Mouse (Mus musculus) heart, postnatal 36 days (tissue): ENCODE results near the gene Gorab. TPM values are rescaled to one million over a fixed set of nuclear protein-coding genes. Genes with fewer than 3 reads are reported as not detected.

Experiments used
- DNase-seq, 2 experiments: peaks; one replicate each; pipeline ENCODE4 v3.0.0; 2021 to 2022
- intact Hi-C: fragments of 180-260 bp; cut with DNase I; formaldehyde crosslinking; loops from one replicate; pipeline ENCODE4 v1.15.1; 2025
- total RNA-seq, 2 experiments: library from RNA; stranded (reverse); gene quantifications; 2 replicates each; pipeline ENCODE4 v1.2.3; 2021

The Gorab gene
- 1 to 10 TPM; 2.9 to 3.0 TPM for total RNA-seq

- peak; percentile 94 to 95 for DNase-seq
These were observed at the start of gene Gorab for GRCm38 (mm10) chr1:163403498-163404126. TSS of gene Gorab (minus strand) at chr1:163403669.

GRCm38 (mm10) chr1:163443832-163444231 is 40.4 kb upstream of the Gorab start:
- peak in 1 of 2 experiments; percentile 4 for DNase-seq

More at GRCm38 (mm10) chr1:163403498-163404126, at the start of gene Gorab:
- intact Hi-C loops, result loop anchor here (5.0 kb wide), 1 partner anchor 91 kb away; the partner anchor contains the start of gene Prrx1

GRCm38 (mm10) chr1:163439002-163439401 is 35.5 kb upstream of the Gorab start:
- intact Hi-C loops, result no loop called here
- no peak for DNase-seq

More at GRCm38 (mm10) chr1:163443832-163444231, 40.4 kb upstream of the Gorab start:
- intact Hi-C loops, result no loop called here

GRCm38 (mm10) chr1:163423467-163424014 is 20.1 kb upstream of the Gorab start:
- no peak for DNase-seq
- intact Hi-C loops, result no loop called here

GRCm38 (mm10) chr1:163417191-163417590 is 13.7 kb upstream of the Gorab start:
- intact Hi-C loops, result no loop called here
- DNase-seq, result no peak

GRCm38 (mm10) chr1:163414200-163414599 is 10.7 kb upstream of the Gorab start:
- intact Hi-C loops, result no loop called here
- no peak for DNase-seq

- DNase-seq, result no peak
- intact Hi-C loops, result no loop called here
These were observed 2.7 kb upstream of the Gorab start for GRCm38 (mm10) chr1:163406203-163406602.

- intact Hi-C loops, result no loop called here
- no peak for DNase-seq
These were observed 12.1 kb downstream of the Gorab start for GRCm38 (mm10) chr1:163391321-163391720.

- no peak for DNase-seq
- intact Hi-C loops, result no loop called here
These were observed 13.4 kb downstream of the Gorab start for GRCm38 (mm10) chr1:163390044-163390443.

GRCm38 (mm10) chr1:163386196-163386595 is 17.3 kb downstream of the Gorab start:
- peak; percentile 12 to 16 for DNase-seq

GRCm38 (mm10) chr1:163383442-163384027 is 19.9 kb downstream of the Gorab start:
- intact Hi-C loops, result loop anchor here (5.0 kb wide), 1 partner anchor 71 kb away; the partner anchor contains the start of gene Prrx1
- DNase-seq, result no peak

More at GRCm38 (mm10) chr1:163386196-163386595, 17.3 kb downstream of the Gorab start:
- intact Hi-C loops, result no loop called here

GRCm38 (mm10) chr1:163382048-163382719 is 21.3 kb downstream of the Gorab start:
- DNase-seq, result no peak
- intact Hi-C loops, result loop anchor here (5.0 kb wide), 1 partner anchor 70 kb away; the partner anchor contains the start of gene Prrx1

- intact Hi-C loops, result loop anchor here (5.0 kb wide), 1 partner anchor 68 kb away; the partner anchor contains the start of gene Prrx1
- no peak for DNase-seq
These were observed 22.9 kb downstream of the Gorab start for GRCm38 (mm10) chr1:163380591-163380990.

GRCm38 (mm10) chr1:163380072-163380471 is 23.4 kb downstream of the Gorab start:
- peak; percentile 19 to 33 for DNase-seq
- intact Hi-C loops, result loop anchor here (5.0 kb wide), 1 partner anchor 68 kb away; the partner anchor contains the start of gene Prrx1

GRCm38 (mm10) chr1:163377924-163378323 is 25.5 kb downstream of the Gorab start:
- intact Hi-C loops, result no loop called here

GRCm38 (mm10) chr1:163376818-163377581 is 26.5 kb downstream of the Gorab start:
- intact Hi-C loops, result no loop called here
- no peak for DNase-seq

More at GRCm38 (mm10) chr1:163377924-163378323, 25.5 kb downstream of the Gorab start:
- DNase-seq, result no peak

- no peak for DNase-seq
- intact Hi-C loops, result no loop called here
These were observed 29.0 kb downstream of the Gorab start for GRCm38 (mm10) chr1:163374455-163374854.

GRCm38 (mm10) chr1:163362202-163362601 is 41.3 kb downstream of the Gorab start:
- intact Hi-C loops, result no loop called here
- DNase-seq, result peak in 1 of 2 experiments; percentile 31

- no peak for DNase-seq
These were observed 42.1 kb downstream of the Gorab start for GRCm38 (mm10) chr1:163361376-163361775.

GRCm38 (mm10) chr1:163360796-163361195 is 42.7 kb downstream of the Gorab start:
- DNase-seq, result no peak
- intact Hi-C loops, result no loop called here

More at GRCm38 (mm10) chr1:163361376-163361775, 42.1 kb downstream of the Gorab start:
- intact Hi-C loops, result no loop called here
